Mouse (Mus musculus): ENCODE measurements around the gene Cpe.
A peak's percentile ranks its signal among the peaks of the same experiment; 100 is the strongest.

Gene Cpe

DNA sequence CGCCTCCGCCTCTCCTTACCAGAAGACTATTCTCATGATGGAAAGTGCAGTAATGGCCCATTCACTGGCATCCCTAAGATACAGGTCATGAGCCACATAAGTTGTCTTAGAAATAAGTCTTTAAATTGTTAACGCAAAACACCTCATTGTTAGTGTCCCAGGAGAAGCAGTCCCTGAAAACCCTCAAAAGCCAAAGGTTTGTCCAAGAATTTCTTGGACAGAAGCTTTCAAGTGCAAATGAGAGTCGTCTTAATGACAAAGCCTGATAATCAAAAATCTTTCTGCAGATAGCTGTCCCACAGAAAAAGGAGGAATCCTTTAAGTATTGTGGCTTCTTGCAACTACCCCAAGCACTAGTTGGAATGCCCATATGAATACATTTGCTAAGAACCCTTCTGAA, 60.7 kb downstream of the Cpe start:
- no peak for DNase-seq (ENCODE audit: low spot score)

DNA sequence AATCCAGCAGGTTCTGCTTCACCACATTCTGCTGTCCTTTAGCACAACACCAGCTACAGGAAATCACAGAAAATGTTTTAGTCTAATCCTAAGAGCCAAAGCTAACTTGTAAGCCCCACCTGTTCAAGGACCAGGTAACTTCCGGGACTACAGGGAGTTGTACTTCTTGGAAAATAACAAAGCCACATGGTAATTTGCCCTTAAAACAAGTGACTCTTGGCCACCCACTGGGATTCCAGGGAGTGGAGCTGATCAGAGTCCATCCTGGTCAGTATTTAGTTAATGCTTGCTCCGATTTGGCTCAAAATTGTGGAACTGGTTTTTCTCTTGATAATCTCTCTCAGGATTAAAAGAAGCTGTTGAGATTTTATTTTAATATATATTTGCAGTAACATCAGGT, 61.1 kb downstream of the Cpe start:
- DNase-seq (ENCODE audit: low spot score), result no peak

DNA sequence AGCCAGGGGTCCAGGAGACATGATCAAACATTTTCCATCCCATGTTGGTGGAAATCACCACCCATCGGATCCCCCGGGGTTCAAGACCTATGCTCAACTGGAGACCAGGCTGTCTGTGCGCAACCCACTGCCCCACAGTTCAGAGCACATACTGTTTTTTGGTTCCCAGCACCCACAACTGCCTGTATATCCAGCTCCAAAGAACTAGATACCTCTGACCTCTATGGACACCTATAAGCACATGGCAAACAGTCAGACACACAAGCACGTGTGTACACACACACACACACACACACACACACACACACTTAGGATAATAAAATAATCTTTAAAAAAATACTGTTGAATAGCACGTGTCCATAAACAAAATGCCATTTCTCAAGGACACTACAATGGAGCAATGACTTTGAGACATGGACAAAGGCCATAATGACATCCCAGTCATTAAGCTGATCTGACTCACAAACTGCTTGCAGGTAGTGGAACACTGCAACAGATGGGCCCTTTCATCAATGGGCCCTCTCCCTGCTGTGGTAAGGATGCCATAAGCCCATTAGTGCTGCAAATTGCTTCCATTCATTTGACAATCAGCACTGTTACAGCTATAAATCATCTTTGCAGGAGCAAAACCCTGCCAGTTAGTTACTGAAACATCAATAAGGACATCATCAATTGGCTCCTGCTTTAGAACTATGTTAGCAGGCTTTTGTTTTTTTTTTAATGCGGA, 63.7 kb downstream of the Cpe start:
- no peak for DNase-seq (ENCODE audit: low spot score)

DNA sequence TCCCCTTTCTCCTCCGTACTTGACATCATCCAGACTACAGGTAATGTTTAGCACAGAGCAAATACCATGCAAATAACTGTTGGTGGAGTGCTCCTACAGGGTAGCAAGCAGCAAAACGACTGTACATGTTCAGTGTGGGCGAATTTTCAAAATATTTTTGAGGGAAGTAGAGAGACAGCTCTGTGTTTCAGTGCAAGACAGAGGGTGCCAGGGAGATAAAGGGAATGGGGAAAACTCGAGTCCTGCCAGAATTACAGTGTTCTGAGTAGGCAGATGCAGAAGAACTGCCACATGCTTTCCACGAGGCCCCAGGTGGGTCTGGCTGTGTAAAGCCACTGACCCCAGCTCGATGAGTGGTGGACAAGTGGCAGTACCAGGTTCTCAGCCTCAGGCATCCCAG, 64.8 kb downstream of the Cpe start:
- no peak for DNase-seq (ENCODE audit: low spot score)

DNA sequence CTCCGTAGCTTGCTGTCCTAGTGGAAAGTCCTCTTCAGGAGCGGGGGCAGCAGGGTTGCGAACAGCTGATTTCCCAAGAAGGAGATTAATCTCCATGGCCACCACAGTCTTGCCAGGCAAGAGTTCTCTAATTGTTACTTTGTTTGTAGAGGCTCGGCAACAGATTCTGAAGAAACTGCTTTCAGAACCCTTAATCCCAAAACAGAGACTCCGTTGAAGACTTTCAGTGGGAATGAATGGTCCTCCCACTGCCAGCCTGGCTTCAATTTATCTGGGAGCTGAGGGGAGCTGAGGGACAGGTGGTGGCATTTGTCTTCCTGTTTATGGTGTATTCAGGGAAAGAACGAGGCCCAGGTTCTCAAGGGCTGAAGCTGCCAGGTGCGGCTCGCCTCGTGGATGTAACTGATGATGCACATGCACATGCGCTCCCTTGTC, 68.2 kb downstream of the Cpe start:
- no peak for DNase-seq (ENCODE audit: low spot score)

DNA sequence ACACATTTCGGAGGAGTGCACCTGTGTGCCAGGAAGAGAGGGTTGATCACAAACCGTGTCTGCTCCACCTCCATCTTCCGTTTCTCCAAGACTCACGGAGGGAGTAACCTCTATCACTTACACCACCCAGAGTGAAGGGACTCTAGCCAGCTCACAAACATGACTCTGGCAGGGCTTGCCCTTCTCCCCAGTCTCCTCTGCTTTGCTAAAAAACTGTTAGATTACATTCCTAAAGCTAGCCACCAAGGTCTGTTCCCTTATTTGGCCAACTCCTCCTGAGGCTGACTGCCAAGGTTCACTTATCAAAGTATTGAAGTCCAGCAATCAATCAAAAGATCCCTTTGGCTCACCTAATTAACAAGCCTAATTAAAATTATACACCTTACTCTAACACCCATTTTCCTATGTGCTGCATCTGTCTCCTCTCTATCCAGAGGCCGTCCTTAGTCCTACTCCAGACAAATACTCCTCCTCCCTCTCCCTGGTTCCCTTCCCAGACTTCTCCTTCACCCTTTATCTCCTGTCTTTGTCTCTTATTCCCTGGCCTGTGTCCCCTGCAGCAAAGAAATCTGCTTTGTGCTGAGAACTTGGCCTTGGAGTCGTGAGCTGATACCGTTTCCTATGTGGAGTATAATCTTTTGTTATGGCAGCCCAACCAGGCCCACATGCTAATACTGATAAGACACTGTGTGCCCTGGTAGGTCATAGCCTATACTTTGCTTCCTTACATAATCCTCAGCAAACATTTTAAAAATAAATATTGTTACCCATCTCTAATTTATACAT, 72.3 kb downstream of the Cpe start:
- peak; percentile 83 for DNase-seq (ENCODE audit: low spot score)

DNA sequence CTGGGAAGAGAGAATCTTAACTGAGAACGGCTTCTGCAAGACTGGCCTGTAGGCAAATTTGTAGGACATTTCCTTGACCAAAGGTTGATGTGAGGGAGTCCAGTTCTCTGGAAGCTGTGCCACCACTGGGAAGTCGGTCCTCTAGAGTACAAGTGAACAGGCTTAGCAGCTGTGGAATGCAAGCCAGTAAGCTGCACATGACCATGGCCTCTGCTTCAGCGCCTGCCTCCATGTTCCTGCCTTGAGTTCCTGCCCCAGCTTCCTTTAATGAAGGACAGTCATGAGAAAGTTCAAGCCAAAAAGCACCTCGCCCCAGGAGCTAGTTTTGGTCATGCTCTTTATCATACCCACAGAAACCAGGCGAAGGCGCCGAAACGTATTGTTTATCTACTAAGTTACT, 73.2 kb downstream of the Cpe start:
- no peak for DNase-seq (ENCODE audit: low spot score)

DNA sequence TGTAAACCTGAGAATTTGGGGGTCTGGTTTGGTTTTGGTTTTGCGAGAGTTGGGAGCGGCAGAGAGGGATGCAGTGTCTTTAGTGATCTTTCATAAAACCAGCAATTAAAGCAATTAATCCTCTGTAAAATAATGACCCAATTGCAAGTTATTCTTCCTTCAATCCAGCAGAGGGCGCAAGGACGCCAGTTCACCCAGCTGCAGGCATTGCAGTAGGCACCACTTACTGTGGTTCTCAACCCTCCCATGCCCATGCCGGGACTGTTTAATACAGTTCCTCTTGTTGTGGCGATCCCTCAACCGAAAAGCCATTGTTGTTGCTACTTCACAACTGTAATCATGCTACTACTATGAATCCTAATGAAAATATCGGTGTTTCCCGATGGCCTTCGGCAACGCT, 74.2 kb downstream of the Cpe start:
- DNase-seq (ENCODE audit: low spot score), result peak; percentile 35

DNA sequence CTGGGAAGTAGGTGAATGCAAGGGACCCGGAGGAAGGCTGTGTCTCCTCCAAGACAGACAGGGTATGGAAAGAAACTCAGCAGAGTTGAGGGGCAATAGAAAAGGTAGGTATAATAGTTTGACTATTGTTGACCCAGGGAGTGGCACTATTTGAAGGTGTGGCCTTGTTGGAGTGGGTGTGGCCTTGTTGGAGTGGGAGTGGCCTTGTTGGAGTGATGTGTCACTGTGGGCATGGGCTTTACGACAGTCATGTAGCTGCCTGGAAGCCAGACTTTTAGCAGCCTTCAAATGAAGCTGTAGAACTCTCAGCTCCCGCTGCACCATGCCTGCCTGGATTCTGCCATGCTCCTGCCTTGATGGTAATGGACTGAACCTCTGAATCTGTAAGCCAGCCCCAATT, 76.3 kb downstream of the Cpe start:
- DNase-seq (ENCODE audit: low spot score), result no peak

DNA sequence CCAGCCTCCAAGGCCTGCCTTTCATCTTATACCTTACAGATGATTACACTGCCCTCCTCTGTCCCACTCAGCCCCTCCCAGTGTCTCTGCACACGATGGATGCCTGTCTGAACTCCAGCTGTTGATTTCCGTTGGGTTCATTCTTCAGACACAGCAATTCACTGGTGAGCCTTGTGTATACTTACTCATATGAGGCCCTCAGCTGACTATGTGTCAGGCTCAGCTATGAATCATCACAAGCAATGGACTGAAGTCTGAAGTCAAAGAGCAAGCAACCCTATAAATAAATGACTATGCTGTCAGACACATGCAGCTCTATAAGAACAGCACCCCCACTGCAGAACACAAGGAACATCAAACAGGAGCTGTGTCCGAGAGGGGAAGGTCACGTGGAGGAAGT, 77.4 kb downstream of the Cpe start:
- DNase-seq (ENCODE audit: low spot score), result no peak

DNA sequence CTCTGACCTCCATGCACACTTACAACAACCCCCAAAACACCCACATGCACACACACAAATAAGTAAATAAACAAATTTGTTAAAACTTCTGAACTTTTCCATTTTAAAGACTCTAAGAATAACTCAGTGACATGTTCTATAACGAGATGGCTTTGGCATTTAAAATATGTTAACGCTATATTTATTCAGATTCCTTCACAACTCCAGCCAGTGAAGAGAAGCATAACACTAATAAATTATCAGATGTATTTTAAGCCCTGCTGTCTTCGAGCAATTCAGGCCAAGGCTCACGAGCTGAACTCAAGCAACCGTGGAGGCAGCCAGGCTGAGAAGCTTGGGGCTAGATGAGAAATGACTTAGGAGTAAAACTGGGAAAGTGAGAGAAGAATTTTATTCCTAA, 79.2 kb downstream of the Cpe start:
- DNase-seq (ENCODE audit: low spot score), result no peak

DNA sequence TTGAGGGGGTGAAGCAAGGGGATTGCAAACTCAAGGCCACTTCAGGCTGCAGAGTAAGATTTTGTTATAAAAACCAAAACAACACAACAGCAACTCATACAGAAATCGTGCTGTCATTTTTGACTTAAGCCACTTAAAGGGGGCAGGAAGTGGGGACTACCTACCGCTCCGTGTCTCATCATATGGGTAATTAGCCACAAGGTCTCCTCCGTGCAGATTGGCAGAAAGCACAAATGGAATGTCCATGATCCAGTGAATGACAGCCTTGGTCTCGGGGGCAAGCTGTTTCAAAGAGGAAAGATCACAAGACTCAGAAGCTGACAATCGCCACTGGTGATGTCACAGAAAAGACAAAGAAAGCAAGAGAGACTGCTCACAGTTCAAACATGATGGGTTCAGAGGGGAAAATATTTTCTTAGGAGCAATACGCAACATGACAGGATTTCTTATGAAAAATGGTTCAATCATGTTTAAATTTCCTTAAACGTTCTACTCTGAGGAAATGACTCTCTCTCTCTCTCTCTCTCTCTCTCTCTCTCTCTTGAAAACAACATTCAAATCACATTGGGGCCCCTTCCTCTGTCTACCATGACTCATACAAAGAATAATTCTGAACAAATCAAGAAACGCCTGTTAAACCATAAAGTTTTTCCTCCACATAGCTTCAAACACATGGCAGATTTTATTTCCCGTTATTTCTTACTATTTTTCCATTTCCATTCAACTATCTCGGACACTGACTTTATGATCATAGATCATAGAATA, 81.5 kb downstream of the Cpe start:
- no peak for DNase-seq (ENCODE audit: low spot score)

DNA sequence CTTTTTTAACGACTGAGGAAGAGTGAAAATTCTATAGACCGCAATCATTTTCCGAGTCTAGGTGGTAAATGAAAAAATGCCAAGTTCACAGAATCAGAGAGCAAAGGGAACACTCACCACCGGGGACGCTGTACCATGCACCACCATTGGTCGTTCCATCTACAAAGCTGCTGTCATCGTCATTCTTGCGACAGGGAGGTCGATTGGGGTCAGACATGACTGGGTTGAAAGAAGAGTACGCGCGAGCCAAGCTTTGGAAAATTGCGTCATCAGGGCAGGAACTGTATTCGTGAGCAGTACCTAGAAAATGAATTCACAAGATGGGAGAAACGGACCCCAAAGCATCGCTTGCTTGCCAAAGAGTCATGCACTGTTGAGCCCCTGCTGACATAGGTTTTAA, 83.9 kb downstream of the Cpe start:
- no peak for DNase-seq (ENCODE audit: low spot score)

DNA sequence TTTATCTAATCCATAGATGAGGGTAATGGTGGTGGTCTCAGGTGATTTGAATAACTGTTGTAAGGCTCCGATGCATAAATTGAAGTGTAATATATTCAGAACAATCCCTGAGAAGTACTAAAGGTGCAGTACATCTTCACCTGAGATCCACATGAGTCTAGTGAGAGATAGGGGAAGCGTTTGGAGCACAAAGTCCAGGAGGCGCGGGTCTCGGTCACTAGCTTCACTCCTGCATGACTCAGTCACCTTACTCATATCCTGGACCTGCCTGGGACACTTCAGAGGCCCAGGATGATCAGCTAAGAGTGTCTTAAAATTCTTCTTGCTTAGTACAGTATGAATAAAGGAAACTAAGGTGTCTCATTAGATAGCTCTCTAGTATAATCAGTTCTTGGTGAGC, 86.8 kb downstream of the Cpe start:
- DNase-seq (ENCODE audit: low spot score), result no peak

DNA sequence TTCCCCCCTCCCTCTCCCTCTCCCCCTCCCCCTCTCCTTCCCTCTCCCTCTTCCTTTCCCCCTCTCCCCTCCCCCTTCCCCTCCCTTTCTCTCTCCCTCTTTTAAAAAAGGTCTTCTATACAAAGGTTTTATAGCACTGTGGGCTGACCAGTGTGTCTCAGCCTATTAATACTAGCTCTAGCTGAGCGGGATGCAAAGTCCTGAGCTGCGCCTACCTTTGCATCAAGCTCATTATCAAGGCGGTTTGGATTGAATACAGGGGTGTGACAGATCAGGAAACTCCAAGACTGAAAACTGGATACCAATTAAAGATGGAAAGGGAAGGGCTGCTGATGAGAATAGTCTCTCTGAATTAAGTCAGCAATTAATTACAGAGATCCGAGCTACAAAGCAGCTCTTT, 94.6 kb downstream of the Cpe start:
- DNase-seq (ENCODE audit: low spot score), result no peak

DNA sequence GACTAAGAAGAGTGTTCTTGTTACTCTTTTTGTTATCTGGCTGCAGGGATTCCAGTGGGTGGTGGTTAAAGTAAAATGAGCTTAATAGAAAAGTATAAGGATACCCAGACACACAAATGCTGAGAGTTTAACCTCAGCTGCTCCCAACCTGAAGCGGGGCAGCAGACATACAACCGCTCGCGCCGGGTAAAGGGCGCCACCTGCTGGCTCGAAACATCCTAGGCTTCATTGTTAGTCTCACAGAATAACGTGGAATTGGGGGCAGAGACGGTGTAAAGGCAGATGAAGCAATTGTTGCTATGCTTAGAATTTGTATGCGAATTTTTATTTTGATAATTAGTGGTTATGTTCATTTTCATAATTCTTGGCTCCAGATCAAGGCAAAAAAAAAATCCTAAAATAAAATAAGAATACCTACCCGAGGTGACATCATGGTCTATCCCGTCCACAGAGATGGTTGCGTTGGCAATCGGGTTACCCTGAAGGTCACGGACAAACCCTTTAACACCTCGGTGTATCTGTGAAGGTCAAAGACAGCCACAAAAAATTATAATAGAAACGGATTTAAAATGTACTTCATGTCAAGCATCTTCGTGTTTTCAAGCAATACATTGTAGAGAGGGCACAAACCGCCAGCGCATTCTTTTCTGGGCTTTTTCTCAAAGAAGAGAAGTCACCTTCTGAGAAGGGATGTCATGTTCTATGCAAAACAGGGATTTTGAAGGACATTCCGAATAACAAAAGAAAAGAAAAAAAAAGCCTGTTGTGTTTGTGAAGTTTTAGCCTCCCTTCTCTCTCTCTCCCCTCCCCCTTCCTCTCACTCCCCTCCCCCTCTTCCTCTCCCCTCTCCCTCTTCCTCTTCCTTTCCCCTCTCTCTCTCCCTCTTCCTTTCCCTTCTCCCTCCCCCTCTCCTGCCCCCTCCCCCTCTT, 95.5 kb downstream of the Cpe start:
- no peak for DNase-seq (ENCODE audit: low spot score)

DNA sequence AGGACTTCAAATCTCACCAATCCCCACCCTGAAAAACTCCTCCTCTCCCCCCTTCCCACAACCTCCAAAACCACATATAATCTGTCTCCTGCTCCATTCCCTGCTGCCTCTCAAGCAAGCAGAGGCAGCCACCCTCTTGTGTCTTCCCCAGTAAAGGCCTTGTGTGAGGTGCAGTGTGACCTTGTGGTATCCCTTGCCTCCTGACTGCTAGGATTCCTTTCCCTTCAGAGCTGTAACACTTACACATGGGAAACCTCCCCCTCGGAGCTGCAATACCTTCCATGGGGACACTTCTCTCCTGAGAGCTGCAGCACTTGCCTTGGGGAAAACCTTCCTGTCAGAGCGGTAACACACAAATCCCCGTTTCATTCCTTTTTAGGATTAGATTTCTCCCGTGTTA, 96.5 kb downstream of the Cpe start:
- no peak for DNase-seq (ENCODE audit: low spot score)

DNA sequence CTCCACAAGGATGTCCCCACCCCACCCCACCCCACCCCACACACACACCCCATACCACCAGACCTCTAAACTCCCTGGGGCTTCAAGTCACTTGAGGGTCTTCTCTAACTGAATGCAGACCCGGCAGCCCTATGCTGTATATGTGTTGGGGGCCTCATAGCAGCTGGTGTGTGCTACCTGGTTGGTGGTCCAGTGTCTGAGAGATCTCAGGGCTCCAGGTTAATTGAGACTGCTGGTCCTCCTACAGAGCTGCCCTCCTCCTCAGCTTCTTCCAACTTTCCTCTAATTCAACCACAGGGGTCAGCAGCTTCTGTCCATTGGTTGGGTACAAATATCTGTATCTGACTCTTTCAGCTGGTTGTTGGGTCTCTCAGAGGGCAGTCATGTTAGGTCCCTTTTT, 102.4 kb downstream of the Cpe start:
- DNase-seq (ENCODE audit: low spot score), result no peak

DNA sequence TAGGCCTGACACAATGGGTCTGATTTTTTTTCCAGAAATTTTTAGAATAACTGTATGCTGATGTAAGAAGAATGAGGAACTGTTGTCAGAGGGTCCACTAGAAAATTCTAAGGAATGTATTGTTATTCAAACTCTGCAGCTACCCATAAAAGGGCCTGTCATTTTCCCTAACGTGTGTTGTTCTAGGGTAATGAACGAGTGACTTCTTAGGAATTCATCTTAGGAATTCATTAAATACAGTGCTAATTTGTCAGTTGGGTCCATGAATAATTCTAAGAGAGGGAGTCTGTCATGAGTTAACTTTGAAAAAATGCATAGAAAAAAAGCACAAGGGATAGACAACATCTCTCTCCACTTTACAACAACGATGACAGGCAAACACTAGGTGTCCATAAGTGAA, 110.0 kb downstream of the Cpe start:
- no peak for DNase-seq (ENCODE audit: low spot score)

DNA sequence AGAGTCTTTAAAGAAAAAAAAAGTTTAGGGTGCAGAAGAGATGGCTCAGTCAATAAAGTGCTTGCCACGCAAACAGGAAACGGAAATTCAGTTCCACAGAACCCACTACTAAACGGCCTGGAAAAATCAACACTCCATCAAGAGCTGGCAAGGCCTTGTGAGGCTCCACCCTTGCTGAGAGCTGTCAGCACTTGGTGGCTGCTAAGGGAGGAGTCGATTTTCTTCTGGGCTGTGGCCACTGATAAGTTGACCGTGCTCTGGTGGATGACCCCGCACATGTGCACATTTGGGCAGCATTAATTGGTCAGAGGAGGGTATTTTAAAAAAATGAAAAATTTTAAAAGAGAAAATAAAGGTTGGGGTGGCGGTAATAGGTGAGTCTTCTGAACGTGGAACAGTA, 114.6 kb downstream of the Cpe start:
- DNase-seq (ENCODE audit: low spot score), result no peak

DNA sequence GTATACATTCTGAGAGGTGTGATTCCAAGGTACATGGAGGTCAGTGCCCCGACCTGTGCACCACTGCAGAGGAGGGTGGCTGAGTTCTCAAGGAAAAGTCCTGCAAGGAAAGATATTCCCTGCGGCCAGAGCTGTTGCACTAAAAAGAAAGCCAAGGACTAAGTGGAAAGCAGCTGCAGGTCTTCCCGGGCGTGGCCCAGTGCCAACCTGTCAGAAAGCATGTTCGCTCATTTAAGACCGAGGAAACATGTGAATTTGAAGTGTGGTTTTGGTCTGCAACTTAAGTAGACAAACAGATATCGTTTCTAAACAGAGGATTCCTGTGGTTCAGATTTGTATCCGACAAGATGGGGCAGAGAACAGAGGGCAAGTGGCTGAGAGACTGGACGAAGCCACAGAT, 117.9 kb downstream of the Cpe start:
- DNase-seq (ENCODE audit: low spot score), result no peak
